In the genomic region with DNA sequence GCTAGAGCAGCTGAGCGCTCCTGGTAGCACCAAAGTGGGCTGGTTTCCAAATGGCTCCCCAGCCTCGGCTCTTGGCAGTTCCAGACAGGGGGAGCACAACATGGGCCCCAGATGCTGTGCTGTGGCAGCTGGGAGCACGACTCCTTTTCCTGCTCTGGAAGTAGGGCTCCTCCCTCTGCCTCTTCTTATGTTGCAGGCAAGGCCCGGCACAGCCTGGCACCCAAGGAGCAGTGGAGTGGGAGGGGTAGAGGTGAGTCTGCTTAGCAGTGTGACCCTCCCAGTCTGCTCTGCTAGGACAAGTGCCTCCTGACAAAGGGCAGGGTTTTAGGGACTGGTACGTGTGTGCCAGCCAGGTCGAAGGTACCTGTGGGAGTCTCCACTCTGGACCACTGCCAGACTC, we compare ENCODE assay signal across 10 mouse cellular contexts. TPM values are rescaled to one million over a fixed set of nuclear protein-coding genes. Genes with fewer than 3 reads are reported as not detected.
DNase-seq lines count a peak whose midpoint lies in the region; ATAC-seq and TF ChIP-seq lines count a peak whose summit lies in the region.
"Had no signal": no experiment of that assay in that cellular context is flagged by ENCODE, and none has a peak within 500 bp of the region (broad histone marks: within the 10 kb centered on the region; RNA-seq: fewer than 3 reads in every experiment).

No protein-coding gene starts in this region.

- 0 out of 2 replicates have a peak, but pooled peaks have one; percentile 10 for TF ChIP-seq CTCF in intestine, postnatal 0 days (IDR thresholded peaks at IDR 0.05; ENCODE audit: low read depth)

- 40% methylated on average over 6 of the region's 6 CpGs for WGBS in hindbrain, embryonic 13.5 days
- WGBS in hindbrain, embryonic 14.5 days = 47% methylated on average over 6 of the region's 6 CpGs
- 43% methylated on average over 6 of the region's 6 CpGs for WGBS in midbrain, embryonic 14.5 days
- WGBS in midbrain, embryonic 11.5 days = 43% methylated on average over 6 of the region's 6 CpGs
- 44% methylated on average over 6 of the region's 6 CpGs for WGBS in intestine, postnatal 0 days
- 43% methylated on average over 6 of the region's 6 CpGs for WGBS in stomach, embryonic 16.5 days

- H3K9me3 ChIP-seq in hindbrain, embryonic 13.5 days = no peaks in the 10 kb centered on the region
- H3K9me3 ChIP-seq in hindbrain, embryonic 14.5 days (ENCODE audit: control insufficient read depth, low read length) = no peaks in the 10 kb centered on the region
- H3K9me3 ChIP-seq in midbrain, embryonic 14.5 days (ENCODE audit: control insufficient read depth, low read length) = no peaks in the 10 kb centered on the region
- H3K9me3 ChIP-seq in midbrain, embryonic 11.5 days (ENCODE audit: control insufficient read depth, low read length) = no peaks in the 10 kb centered on the region
- no peaks in the 10 kb centered on the region for H3K9me3 ChIP-seq in intestine, postnatal 0 days (ENCODE audit: control insufficient read depth)
- H3K9me3 ChIP-seq in stomach, embryonic 16.5 days (replicated peaks; ENCODE audit: control insufficient read depth, low read length) = no peaks in the 10 kb centered on the region

- no peak overlapping the region for H3K4me2 ChIP-seq in hindbrain, embryonic 13.5 days
- H3K4me2 ChIP-seq in hindbrain, embryonic 14.5 days (replicated peaks) = no peak overlapping the region
- no peak overlapping the region for H3K4me2 ChIP-seq in midbrain, embryonic 14.5 days (ENCODE audit: low read length)
- no peak overlapping the region for H3K4me2 ChIP-seq in midbrain, embryonic 11.5 days
- no peak overlapping the region for H3K4me2 ChIP-seq in intestine, postnatal 0 days (replicated peaks; ENCODE audit: low read depth)
- H3K4me2 ChIP-seq in stomach, embryonic 16.5 days (ENCODE audit: low read depth, low read length) = no peak overlapping the region

- peaks cover 58% of the 10 kb centered on the region for H3K27me3 ChIP-seq in hindbrain, embryonic 13.5 days
- no peaks in the 10 kb centered on the region for H3K27me3 ChIP-seq in hindbrain, embryonic 14.5 days (ENCODE audit: control insufficient read depth, insufficient read depth, low read length)
- no peaks in the 10 kb centered on the region for H3K27me3 ChIP-seq in midbrain, embryonic 14.5 days (ENCODE audit: control insufficient read depth, insufficient read depth, low read length)
- H3K27me3 ChIP-seq in midbrain, embryonic 11.5 days (ENCODE audit: control insufficient read depth, insufficient read depth, low read length) = peaks cover 12% of the 10 kb centered on the region
- no peaks in the 10 kb centered on the region for H3K27me3 ChIP-seq in intestine, postnatal 0 days (replicated peaks; ENCODE audit: control insufficient read depth, insufficient read depth, low read length)
- H3K27me3 ChIP-seq in stomach, embryonic 16.5 days (ENCODE audit: control insufficient read depth, insufficient read depth, low read length) = no peaks in the 10 kb centered on the region

- H3K4me3 ChIP-seq in hindbrain, embryonic 13.5 days = no peak overlapping the region
- H3K4me3 ChIP-seq in hindbrain, embryonic 14.5 days (replicated peaks; ENCODE audit: low read length) = no peak overlapping the region
- no peak overlapping the region for H3K4me3 ChIP-seq in midbrain, embryonic 14.5 days (replicated peaks; ENCODE audit: low read depth, low read length)
- H3K4me3 ChIP-seq in midbrain, embryonic 11.5 days (ENCODE audit: low read depth, low read length) = no peak overlapping the region
- no peak overlapping the region for H3K4me3 ChIP-seq in intestine, postnatal 0 days (ENCODE audit: low read depth, low read length)
- H3K4me3 ChIP-seq in stomach, embryonic 16.5 days (replicated peaks; ENCODE audit: low read length) = no peak overlapping the region

- H3K4me1 ChIP-seq in hindbrain, embryonic 13.5 days (replicated peaks) = peaks cover 75% of the 10 kb centered on the region
- H3K4me1 ChIP-seq in hindbrain, embryonic 14.5 days (replicated peaks; ENCODE audit: control insufficient read depth, insufficient read depth, low read length) = peaks cover 45% of the 10 kb centered on the region
- peaks cover 43% of the 10 kb centered on the region for H3K4me1 ChIP-seq in midbrain, embryonic 14.5 days (ENCODE audit: control insufficient read depth, insufficient read depth, low read length)
- H3K4me1 ChIP-seq in midbrain, embryonic 11.5 days (ENCODE audit: control insufficient read depth, insufficient read depth, low read length) = peaks cover 49% of the 10 kb centered on the region
- 0 out of 2 replicates have a peak, but pooled peaks cover 3% of the 10 kb centered on the region for H3K4me1 ChIP-seq in intestine, postnatal 0 days (replicated peaks; ENCODE audit: control insufficient read depth, insufficient read depth, low read length)
- peaks cover 17% of the 10 kb centered on the region for H3K4me1 ChIP-seq in stomach, embryonic 16.5 days (ENCODE audit: control insufficient read depth, insufficient read depth, low read length)

- 0 out of 2 replicates have a peak overlapping the region, but pooled peaks have one; percentile 12 for H3K27ac ChIP-seq in hindbrain, embryonic 13.5 days
- no peak overlapping the region for H3K27ac ChIP-seq in hindbrain, embryonic 14.5 days
- H3K27ac ChIP-seq in midbrain, embryonic 14.5 days (replicated peaks; ENCODE audit: low read depth, low read length) = no peak overlapping the region
- H3K27ac ChIP-seq in midbrain, embryonic 11.5 days (ENCODE audit: low read depth, low read length) = no peak overlapping the region; the same call in 1 of the 2 replicates
- no peak overlapping the region for H3K27ac ChIP-seq in intestine, postnatal 0 days (ENCODE audit: low read depth, low read length)
- peak overlapping the region; percentile 9; the same call in 1 of the 2 replicates for H3K27ac ChIP-seq in stomach, embryonic 16.5 days (ENCODE audit: low read length)

- no peak overlapping the region for H3K9ac ChIP-seq in hindbrain, embryonic 13.5 days
- H3K9ac ChIP-seq in hindbrain, embryonic 14.5 days = no peak overlapping the region
- 0 out of 2 replicates have a peak overlapping the region, but pooled peaks have one; percentile 1 for H3K9ac ChIP-seq in midbrain, embryonic 14.5 days (replicated peaks; ENCODE audit: low read length)
- no peak overlapping the region for H3K9ac ChIP-seq in midbrain, embryonic 11.5 days (ENCODE audit: low read length)
- no peak overlapping the region; the same call in 1 of the 2 replicates for H3K9ac ChIP-seq in intestine, postnatal 0 days (ENCODE audit: low read depth, low read length)
- 0 out of 2 replicates have a peak overlapping the region, but pooled peaks have one; percentile 6 for H3K9ac ChIP-seq in stomach, embryonic 16.5 days (ENCODE audit: low read length)

- no peak for ATAC-seq in hindbrain, embryonic 13.5 days (ENCODE audit: low FRiP score)
- no peak for ATAC-seq in hindbrain, embryonic 14.5 days (ENCODE audit: low FRiP score)
- ATAC-seq in midbrain, embryonic 14.5 days (ENCODE audit: low FRiP score, low TSS enrichment) = no peak
- no peak for ATAC-seq in midbrain, embryonic 11.5 days (ENCODE audit: low FRiP score)
- 0 out of 2 replicates have a peak, but pooled peaks have one; percentile 17 for ATAC-seq in intestine, postnatal 0 days
- ATAC-seq in stomach, embryonic 16.5 days (ENCODE audit: insufficient read depth, low FRiP score) = peak; percentile 57; the same call in 1 of the 2 replicates
- ATAC-seq: activated CD4-positive, CD25-positive, alpha-beta regulatory T cell, adult 4 months had no signal

- no peaks in the 10 kb centered on the region for H3K36me3 ChIP-seq in hindbrain, embryonic 13.5 days
- H3K36me3 ChIP-seq in hindbrain, embryonic 14.5 days (replicated peaks; ENCODE audit: control insufficient read depth, insufficient read depth) = no peaks in the 10 kb centered on the region
- no peaks in the 10 kb centered on the region for H3K36me3 ChIP-seq in midbrain, embryonic 14.5 days (ENCODE audit: control insufficient read depth, insufficient read depth, low read length)
- no peaks in the 10 kb centered on the region for H3K36me3 ChIP-seq in midbrain, embryonic 11.5 days (ENCODE audit: control insufficient read depth, insufficient read depth, low read length)
- H3K36me3 ChIP-seq in intestine, postnatal 0 days (ENCODE audit: control insufficient read depth, insufficient read depth) = no peaks in the 10 kb centered on the region
- no peaks in the 10 kb centered on the region for H3K36me3 ChIP-seq in stomach, embryonic 16.5 days (ENCODE audit: control insufficient read depth, insufficient read depth, low read length)

- no peak for DNase-seq in hindbrain, embryonic 14.5 days (ENCODE audit: low spot score)
- peak; percentile 31 for DNase-seq in midbrain, embryonic 14.5 days
- DNase-seq in midbrain, embryonic 11.5 days (ENCODE audit: low spot score, missing footprints) = no peak
- DNase-seq in embryo, embryonic 11 days = no peak
- no peak for DNase-seq in urinary bladder, postnatal 25 days (ENCODE audit: low spot score)
- DNase-seq: heart, postnatal 36 days had no signal

RNA-seq across cellular contexts. Expression of gene Flrt1, which starts 5.3 kb away (rescaled TPM):
- polyA plus RNA-seq in hindbrain, embryonic 13.5 days (2015; fragmentation: Nextera tagmentation; extraction: Ambion mirVana) = 7.1 and 8.1 TPM in 2 replicates
- polyA plus RNA-seq in hindbrain, embryonic 14.5 days (2014; fragmentation: Nextera tagmentation; extraction: Ambion mirVana) = 8.7 and 9.5 TPM in 2 replicates
- polyA plus RNA-seq in midbrain, embryonic 14.5 days (2014; fragmentation: Nextera tagmentation; extraction: Ambion mirVana) = 7.0 and 10.2 TPM in 2 replicates
- 7.5 and 8.2 TPM in 2 replicates for polyA plus RNA-seq in midbrain, embryonic 11.5 days (2014; fragmentation: Nextera tagmentation; extraction: Ambion mirVana)
- 0.75 and 0.82 TPM in 2 replicates for polyA plus RNA-seq in intestine, postnatal 0 days (2015; fragmentation: Nextera tagmentation; extraction: Ambion mirVana)
- 3.4 and 3.6 TPM in 2 replicates for polyA plus RNA-seq in stomach, embryonic 16.5 days (2015; fragmentation: Nextera tagmentation; extraction: Ambion mirVana)
- polyA plus RNA-seq: activated CD4-positive, CD25-positive, alpha-beta regulatory T cell, adult 4 months had no signal

RNA-seq across cellular contexts. Expression of gene Macrod1, which starts 54.3 kb away (rescaled TPM):
- polyA plus RNA-seq in hindbrain, embryonic 13.5 days (2015; fragmentation: Nextera tagmentation; extraction: Ambion mirVana) = 4.2 and 5.3 TPM in 2 replicates
- 5.2 and 6.9 TPM in 2 replicates for polyA plus RNA-seq in hindbrain, embryonic 14.5 days (2014; fragmentation: Nextera tagmentation; extraction: Ambion mirVana)
- polyA plus RNA-seq in midbrain, embryonic 14.5 days (2014; fragmentation: Nextera tagmentation; extraction: Ambion mirVana) = 3.4 and 3.9 TPM in 2 replicates
- 2.2 and 3.0 TPM in 2 replicates for polyA plus RNA-seq in midbrain, embryonic 11.5 days (2014; fragmentation: Nextera tagmentation; extraction: Ambion mirVana)
- polyA plus RNA-seq in intestine, postnatal 0 days (2015; fragmentation: Nextera tagmentation; extraction: Ambion mirVana) = 14.4 and 15.1 TPM in 2 replicates
- 10.0 and 14.0 TPM in 2 replicates for polyA plus RNA-seq in stomach, embryonic 16.5 days (2015; fragmentation: Nextera tagmentation; extraction: Ambion mirVana)

Comparison
In these comparisons a context has a peak if more than half of its experiments do, and no peak if none do; other contexts are left out.
1. H3K27ac ChIP-seq: peak in hindbrain, embryonic 13.5 days (single experiment) and stomach, embryonic 16.5 days (single experiment); none in hindbrain, embryonic 14.5 days (single experiment), midbrain, embryonic 14.5 days (single experiment), midbrain, embryonic 11.5 days (single experiment) and intestine, postnatal 0 days (single experiment).
2. H3K9ac ChIP-seq: peak in midbrain, embryonic 14.5 days (single experiment) and stomach, embryonic 16.5 days (single experiment); none in hindbrain, embryonic 13.5 days (single experiment), hindbrain, embryonic 14.5 days (single experiment), midbrain, embryonic 11.5 days (single experiment) and intestine, postnatal 0 days (single experiment).
3. ATAC-seq: peak in intestine, postnatal 0 days (single experiment) and stomach, embryonic 16.5 days (single experiment); none in hindbrain, embryonic 13.5 days (single experiment), hindbrain, embryonic 14.5 days (single experiment), midbrain, embryonic 14.5 days (single experiment) and midbrain, embryonic 11.5 days (single experiment).